Mouse (Mus musculus): Measurements from ENCODE around the gene Rnls. TPM values are rescaled to one million over a fixed set of nuclear protein-coding genes. Genes with fewer than 3 reads are reported as not detected.

The Rnls gene
- polyA plus RNA-seq, 1 experiment from 2014 or later, result 9.7 TPM

DNA sequence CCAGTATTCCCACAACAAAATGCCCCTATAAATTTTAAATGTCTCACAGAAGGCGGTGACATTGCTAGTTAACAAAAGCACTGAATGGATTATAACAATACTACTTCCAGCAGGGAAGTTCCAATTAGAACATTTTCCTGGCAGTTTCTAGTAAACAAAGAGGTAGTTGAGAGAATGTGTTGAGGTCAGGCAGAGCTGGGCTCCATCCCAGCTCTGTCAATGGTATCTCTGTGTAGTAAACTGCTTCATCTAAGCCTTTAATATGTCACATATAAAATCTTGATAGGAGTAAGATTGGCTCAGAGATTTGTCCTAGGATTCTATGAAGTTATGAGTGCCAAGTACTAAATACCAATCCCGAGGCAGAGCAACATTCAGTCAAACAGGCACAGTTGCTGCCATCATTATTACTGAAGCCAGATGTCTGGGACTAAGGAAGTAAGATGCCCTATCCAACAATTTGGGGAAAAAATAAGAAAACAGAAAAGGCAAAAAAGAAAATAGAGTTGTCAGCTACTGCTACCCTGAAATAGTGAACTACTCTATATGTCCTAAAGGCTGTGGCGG, 92.3 kb downstream of the Rnls start:
- no peak overlapping the region for H3K4me2 ChIP-seq (ENCODE audit: low read length)
- H3K36me3 ChIP-seq (ENCODE audit: insufficient read depth, low read length), result no peaks in the 10 kb centered on the region
- H3K9ac ChIP-seq (ENCODE audit: low read depth, low read length), result no peak overlapping the region
- H3K9me3 ChIP-seq (replicated peaks; ENCODE audit: low read length), result no peaks in the 10 kb centered on the region
- H3K4me3 ChIP-seq (replicated peaks; ENCODE audit: low read depth, low read length), result no peak overlapping the region
- DNase-seq (ENCODE audit: low spot score), result peak; percentile 2
- H3K4me1 ChIP-seq (replicated peaks; ENCODE audit: insufficient read depth, low read length), result no peaks in the 10 kb centered on the region
- no peaks in the 10 kb centered on the region for H3K27me3 ChIP-seq (ENCODE audit: insufficient read depth, low read length)
- H3K27ac ChIP-seq, result no peak overlapping the region
- TF ChIP-seq CTCF (IDR thresholded peaks at IDR 0.05; ENCODE audit: low read depth), result no peak
- ATAC-seq (replicated peaks; ENCODE audit: low FRiP score, low read depth), result no peak
- 59% methylated on average over 3 of the region's 3 CpGs for WGBS

DNA sequence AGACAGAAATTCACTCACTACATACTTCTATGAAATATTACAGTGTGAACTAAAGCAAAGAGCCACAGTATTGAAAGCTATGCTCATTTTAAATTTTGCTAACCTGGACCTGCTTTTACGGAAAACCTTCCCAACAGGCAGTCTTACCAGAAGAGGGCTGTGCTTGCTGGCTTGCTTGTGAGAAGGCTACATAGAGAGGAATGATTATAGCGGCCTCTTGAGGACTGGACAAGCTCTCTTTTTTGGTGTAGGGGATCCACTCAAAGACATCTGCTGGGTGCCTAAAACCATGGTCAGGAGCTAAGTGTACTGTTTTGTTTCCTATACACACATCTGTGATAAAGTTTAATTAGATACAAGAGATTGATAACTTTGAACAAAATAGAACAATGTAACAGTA, 95.8 kb downstream of the Rnls start:
- Histone ChIP-seq H3K36me3 (ENCODE audit: insufficient read depth, low read length) (no peaks in the 10 kb centered on the region), H3K9me3 (replicated peaks; ENCODE audit: low read length) (no peaks in the 10 kb centered on the region), H3K9ac (ENCODE audit: low read depth, low read length) (no peak overlapping the region), H3K4me1 (replicated peaks; ENCODE audit: insufficient read depth, low read length) (no peaks in the 10 kb centered on the region), H3K27ac (no peak overlapping the region), H3K27me3 (ENCODE audit: insufficient read depth, low read length) (no peaks in the 10 kb centered on the region), H3K4me3 (replicated peaks; ENCODE audit: low read depth, low read length) (no peak overlapping the region), H3K4me2 (ENCODE audit: low read length) (no peak overlapping the region)
- WGBS, result 57% methylated on average over 2 of the region's 2 CpGs
- peak; percentile 31; the same call in 1 of the 2 replicates for TF ChIP-seq CTCF (IDR thresholded peaks at IDR 0.05; ENCODE audit: low read depth)
- no peak for ATAC-seq (replicated peaks; ENCODE audit: low FRiP score, low read depth)
- peak; percentile 4 for DNase-seq (ENCODE audit: low spot score)

DNA sequence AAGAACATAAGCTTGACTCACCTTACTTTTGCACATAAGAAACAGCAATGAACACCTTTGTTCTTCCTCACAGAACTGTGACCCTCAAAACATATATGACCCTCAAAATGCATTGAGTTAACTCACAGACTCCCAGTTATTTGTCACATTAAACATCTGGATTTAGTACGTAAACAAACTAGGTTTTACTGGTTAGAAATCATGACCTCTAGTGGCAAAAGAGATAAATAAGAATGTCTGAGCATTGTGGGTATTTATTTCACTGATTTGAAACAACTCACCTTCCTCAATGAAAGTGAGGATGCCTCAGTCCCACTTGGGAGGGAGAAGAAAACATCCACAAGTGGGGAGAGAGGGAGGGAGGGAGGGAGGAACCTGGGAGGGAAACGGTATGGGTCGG, 109.1 kb downstream of the Rnls start:
- peak; percentile 50 for DNase-seq (ENCODE audit: low spot score)
- Histone ChIP-seq H3K9ac (ENCODE audit: low read depth, low read length) (no peak overlapping the region), H3K4me3 (replicated peaks; ENCODE audit: low read depth, low read length) (no peak overlapping the region), H3K9me3 (replicated peaks; ENCODE audit: low read length) (no peaks in the 10 kb centered on the region), H3K4me2 (ENCODE audit: low read length) (no peak overlapping the region), H3K36me3 (ENCODE audit: insufficient read depth, low read length) (no peaks in the 10 kb centered on the region), H3K27ac (no peak overlapping the region), H3K4me1 (replicated peaks; ENCODE audit: insufficient read depth, low read length) (no peaks in the 10 kb centered on the region), H3K27me3 (ENCODE audit: insufficient read depth, low read length) (no peaks in the 10 kb centered on the region)
- no peak for ATAC-seq (replicated peaks; ENCODE audit: low FRiP score, low read depth)
- TF ChIP-seq CTCF (IDR thresholded peaks at IDR 0.05; ENCODE audit: low read depth), result peak; percentile 57
- WGBS, result 58% methylated on average over 3 of the region's 3 CpGs

DNA sequence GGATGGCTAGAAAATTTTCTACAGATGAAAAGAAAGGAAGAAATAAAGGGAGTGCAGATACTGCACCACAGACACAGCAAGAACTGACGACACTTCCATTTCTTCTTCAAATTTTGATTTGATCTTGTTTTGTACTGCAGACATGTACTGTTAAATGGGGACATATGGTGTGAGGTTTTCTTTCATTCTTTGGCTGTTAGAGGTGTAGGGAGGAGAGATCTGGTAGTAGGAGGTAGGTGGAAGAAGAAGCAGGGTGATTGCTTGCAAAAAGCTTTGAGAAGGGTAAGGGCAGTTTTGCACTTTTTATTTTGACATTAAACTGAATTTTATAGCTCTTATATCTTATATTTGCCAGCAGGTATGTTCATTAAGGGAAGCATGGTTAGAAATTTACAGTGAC, 115.7 kb downstream of the Rnls start:
- no peak for DNase-seq (ENCODE audit: low spot score)
- H3K27me3 ChIP-seq (ENCODE audit: insufficient read depth, low read length), result no peaks in the 10 kb centered on the region
- ATAC-seq (replicated peaks; ENCODE audit: low FRiP score, low read depth), result no peak
- no peak for TF ChIP-seq CTCF (IDR thresholded peaks at IDR 0.05; ENCODE audit: low read depth)
- H3K4me3 ChIP-seq (replicated peaks; ENCODE audit: low read depth, low read length), result no peak overlapping the region
- H3K27ac ChIP-seq, result no peak overlapping the region
- no peaks in the 10 kb centered on the region for H3K36me3 ChIP-seq (ENCODE audit: insufficient read depth, low read length)
- no peak overlapping the region for H3K9ac ChIP-seq (ENCODE audit: low read depth, low read length)
- no peak overlapping the region for H3K4me2 ChIP-seq (ENCODE audit: low read length)
- 0 out of 2 replicates have a peak, but pooled peaks cover 3% of the 10 kb centered on the region for H3K4me1 ChIP-seq (replicated peaks; ENCODE audit: insufficient read depth, low read length)
- WGBS, result 91% methylated on average over 1 of the region's 1 CpGs
- no peaks in the 10 kb centered on the region for H3K9me3 ChIP-seq (replicated peaks; ENCODE audit: low read length)

DNA sequence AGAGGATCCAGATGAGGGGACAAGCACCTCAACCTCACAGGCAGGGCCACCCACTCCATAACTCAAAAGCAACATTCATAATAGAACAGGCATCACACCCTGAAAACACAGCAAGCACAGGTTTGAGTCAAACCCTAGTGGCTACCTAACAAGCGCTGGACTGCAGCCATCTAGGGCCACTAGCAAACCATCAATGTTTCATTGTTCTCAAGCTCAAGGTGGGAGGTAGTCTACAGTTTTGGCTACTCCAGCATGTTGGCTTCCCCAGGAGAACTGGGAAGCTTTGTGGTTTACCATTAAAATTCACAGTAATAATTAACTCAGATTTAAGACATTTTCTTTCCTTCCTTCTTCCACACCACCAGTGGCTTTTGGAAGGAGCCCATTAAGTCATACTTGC, 118.4 kb downstream of the Rnls start:
- DNase-seq (ENCODE audit: low spot score) (peak; percentile 37), ATAC-seq (replicated peaks; ENCODE audit: low FRiP score, low read depth) (no peak)
- H3K4me1 ChIP-seq (replicated peaks; ENCODE audit: insufficient read depth, low read length), result 0 out of 2 replicates have a peak, but pooled peaks cover 7% of the 10 kb centered on the region
- H3K9ac ChIP-seq (ENCODE audit: low read depth, low read length), result no peak overlapping the region
- no peak overlapping the region for H3K27ac ChIP-seq
- no peak for TF ChIP-seq CTCF (IDR thresholded peaks at IDR 0.05; ENCODE audit: low read depth)
- no peaks in the 10 kb centered on the region for H3K9me3 ChIP-seq (replicated peaks; ENCODE audit: low read length)
- no peaks in the 10 kb centered on the region for H3K36me3 ChIP-seq (ENCODE audit: insufficient read depth, low read length)
- no peak overlapping the region for H3K4me3 ChIP-seq (replicated peaks; ENCODE audit: low read depth, low read length)
- 75% methylated on average over 1 of the region's 1 CpGs for WGBS
- no peak overlapping the region for H3K4me2 ChIP-seq (ENCODE audit: low read length)
- H3K27me3 ChIP-seq (ENCODE audit: insufficient read depth, low read length), result no peaks in the 10 kb centered on the region

DNA sequence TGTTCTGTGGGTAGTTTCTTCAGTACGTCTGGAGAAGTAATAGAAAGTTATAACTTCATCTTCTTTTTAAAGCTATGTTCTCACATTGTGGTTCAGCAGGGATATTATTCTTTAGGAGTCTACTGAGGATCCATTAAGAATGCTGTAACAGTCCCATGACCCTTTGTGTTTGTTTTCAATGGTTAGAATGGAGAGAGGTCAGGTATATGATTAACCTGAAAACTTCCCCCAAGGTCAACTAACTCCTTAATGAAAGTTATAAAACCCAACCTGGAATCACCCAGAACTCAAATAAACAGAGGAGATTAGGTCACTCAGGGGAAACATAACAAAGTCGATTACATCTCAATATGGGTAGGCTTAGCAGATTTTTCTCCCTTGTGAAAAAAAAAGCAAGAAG, 120.5 kb downstream of the Rnls start:
- H3K27ac ChIP-seq, result peak overlapping the region; percentile 26; the same call in 1 of the 2 replicates
- DNase-seq (ENCODE audit: low spot score) (peak; percentile 25), ATAC-seq (replicated peaks; ENCODE audit: low FRiP score, low read depth) (no peak; the same call in 1 of the 2 replicates)
- H3K36me3 ChIP-seq (ENCODE audit: insufficient read depth, low read length), result no peaks in the 10 kb centered on the region
- 19% methylated on average over 2 of the region's 2 CpGs for WGBS
- no peak overlapping the region for H3K9ac ChIP-seq (ENCODE audit: low read depth, low read length)
- H3K4me3 ChIP-seq (replicated peaks; ENCODE audit: low read depth, low read length), result no peak overlapping the region
- no peak for TF ChIP-seq CTCF (IDR thresholded peaks at IDR 0.05; ENCODE audit: low read depth)
- H3K4me1 ChIP-seq (replicated peaks; ENCODE audit: insufficient read depth, low read length), result 0 out of 2 replicates have a peak, but pooled peaks cover 7% of the 10 kb centered on the region
- no peaks in the 10 kb centered on the region for H3K9me3 ChIP-seq (replicated peaks; ENCODE audit: low read length)
- no peak overlapping the region for H3K4me2 ChIP-seq (ENCODE audit: low read length)
- H3K27me3 ChIP-seq (ENCODE audit: insufficient read depth, low read length), result no peaks in the 10 kb centered on the region

DNA sequence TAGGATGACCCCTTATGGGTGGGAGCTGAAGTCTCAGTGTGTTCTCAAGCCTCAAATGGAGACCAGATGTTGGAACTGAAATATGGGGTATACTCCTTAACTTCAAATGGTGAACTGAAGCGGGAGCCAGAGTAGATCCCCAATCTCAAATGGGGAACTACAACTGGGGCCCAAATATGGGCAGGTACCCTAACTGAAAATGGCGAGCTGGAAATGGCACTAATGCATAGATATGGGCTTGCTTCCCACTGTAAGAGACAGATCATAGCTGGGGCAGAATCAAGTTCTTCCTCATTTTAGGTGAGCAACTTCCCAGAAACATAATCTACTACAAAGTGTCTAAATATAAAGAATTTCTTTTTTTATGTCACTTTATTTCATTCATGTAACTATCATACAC, 121.9 kb downstream of the Rnls start:
- no peak for TF ChIP-seq CTCF (IDR thresholded peaks at IDR 0.05; ENCODE audit: low read depth)
- Histone ChIP-seq H3K4me1 (replicated peaks; ENCODE audit: insufficient read depth, low read length) (0 out of 2 replicates have a peak, but pooled peaks cover 7% of the 10 kb centered on the region), H3K9me3 (replicated peaks; ENCODE audit: low read length) (no peaks in the 10 kb centered on the region), H3K27me3 (ENCODE audit: insufficient read depth, low read length) (no peaks in the 10 kb centered on the region), H3K4me3 (replicated peaks; ENCODE audit: low read depth, low read length) (no peak overlapping the region), H3K9ac (ENCODE audit: low read depth, low read length) (no peak overlapping the region), H3K4me2 (ENCODE audit: low read length) (no peak overlapping the region), H3K36me3 (ENCODE audit: insufficient read depth, low read length) (no peaks in the 10 kb centered on the region), H3K27ac (no peak overlapping the region)
- ATAC-seq (replicated peaks; ENCODE audit: low FRiP score, low read depth) (no peak), DNase-seq (ENCODE audit: low spot score) (no peak)
- WGBS, result 90% methylated on average over 2 of the region's 2 CpGs

All from kidney, postnatal 0 days (tissue).